Mouse (Mus musculus) c-Kit-positive CD71-positive TER-119-negative erythroid progenitor cells, embryonic 14.5 days (primary cell): ENCODE data around the gene Spred3.
"Not testable (repeated sequence)": the region's sequence is repeated elsewhere in the genome, so short reads cannot be mapped to it uniquely, and the experiment has no call there.

ENCODE experiments used
- DNase-seq: peaks from one replicate; pipeline ENCODE4 v3.0.0-alpha.2; 2013; ENCODE audit warnings: low read depth

The Spred3 gene

DNA sequence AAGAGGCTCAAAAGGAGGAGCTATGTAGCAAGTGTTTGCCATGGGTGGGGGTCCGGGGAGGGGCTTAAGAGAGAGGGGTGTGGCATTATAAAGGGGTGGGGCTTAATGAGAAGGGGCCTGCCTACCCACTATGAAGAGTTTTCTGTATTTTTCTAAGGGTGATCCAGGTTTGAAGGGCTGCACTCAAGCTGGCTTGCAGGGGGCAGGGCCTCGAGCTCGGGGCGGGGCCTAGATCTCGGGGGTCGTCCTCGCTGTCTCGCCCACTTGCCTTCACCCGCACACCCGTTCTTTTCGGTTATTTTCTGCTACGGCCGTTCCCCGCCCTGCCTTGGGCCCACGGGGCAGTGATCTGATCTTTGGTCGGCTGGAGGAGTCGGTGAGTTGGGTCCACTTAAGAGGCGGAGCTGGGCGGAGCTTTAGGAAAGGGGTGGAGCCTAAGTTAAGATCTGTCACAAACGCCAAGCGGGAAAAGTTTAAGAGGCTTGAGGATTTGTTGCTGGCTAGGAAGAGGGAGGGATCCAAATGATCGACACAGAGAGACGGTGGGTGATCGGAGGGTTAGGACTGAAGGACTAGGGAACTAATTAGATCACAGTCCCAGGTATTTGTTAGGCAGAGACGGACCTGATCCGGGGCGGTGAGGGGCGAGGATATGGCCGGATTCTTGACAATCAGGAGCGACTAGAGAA is at the start of gene Spred3, which contains the start of gene Ggn:
Gene Spred3, minus strand, starts transcription at position 346 of the 689 bp plus-strand sequence.
Gene Ggn, plus strand, starts transcription at position 145 of the 689 bp plus-strand sequence.
- peak; percentile 81 for DNase-seq

DNA sequence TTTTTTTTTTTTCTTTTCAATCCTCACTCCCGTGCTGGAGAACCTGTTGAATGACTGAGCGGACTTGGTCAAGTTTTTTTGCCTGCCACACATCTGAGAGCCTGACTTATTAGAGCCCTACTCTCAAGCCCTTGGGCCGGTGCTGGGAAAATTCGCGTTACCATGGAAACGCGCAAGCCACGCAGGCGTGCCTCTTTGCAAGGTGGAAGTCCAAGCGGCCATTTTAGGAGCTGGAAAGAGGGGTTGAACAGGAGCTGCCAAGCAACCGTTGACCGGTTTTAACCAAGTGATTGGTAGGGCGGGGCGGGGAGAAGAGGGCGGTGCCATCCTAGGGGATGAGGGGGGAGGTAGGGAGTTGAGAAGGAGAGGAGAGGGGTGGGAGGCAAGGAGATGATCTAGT is 44.6 kb upstream of the Spred3 start:
- no peak for DNase-seq

DNA sequence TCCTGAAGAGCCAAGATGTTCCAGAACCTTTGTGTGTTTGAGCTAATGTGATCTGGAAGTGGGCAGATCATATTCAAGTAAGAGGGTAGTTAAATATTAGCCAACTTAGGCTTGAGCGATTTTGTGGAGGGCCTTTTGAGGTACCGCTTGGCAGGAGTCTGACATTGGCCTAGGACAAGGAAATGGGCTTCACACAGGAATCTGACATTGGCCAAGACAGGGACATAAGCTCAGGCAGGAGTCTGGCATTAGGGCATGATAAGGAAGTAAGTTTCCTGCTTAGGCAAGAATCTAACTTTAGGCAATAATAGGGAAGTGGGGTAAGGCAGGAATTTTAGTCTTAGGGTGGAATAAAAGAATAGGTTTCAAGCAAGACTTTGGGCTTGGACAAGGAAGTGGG is 44.0 kb upstream of the Spred3 start:
- no peak for DNase-seq

DNA sequence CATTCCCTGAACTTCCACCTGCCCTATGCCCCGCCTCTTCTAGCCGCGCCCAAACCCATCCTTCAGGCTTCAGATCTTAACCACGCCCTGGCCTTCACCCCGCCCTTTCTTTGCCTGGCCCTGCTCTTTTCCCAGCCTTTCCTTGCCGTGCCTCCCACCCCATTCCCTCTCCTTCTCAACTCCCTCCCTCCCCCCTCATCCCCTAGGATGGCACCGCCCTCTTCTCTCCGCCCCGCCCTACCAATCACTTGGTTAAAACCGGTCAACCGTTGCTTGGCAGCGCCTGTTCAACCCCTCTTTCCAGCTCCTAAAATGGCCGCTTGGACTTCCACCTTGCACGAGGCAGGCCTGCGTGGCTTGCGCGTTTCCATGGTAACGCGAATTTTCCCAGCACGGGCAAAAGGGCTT is 43.5 kb upstream of the Spred3 start, which contains the start of gene Catsperg1:
Gene Catsperg1, minus strand, starts transcription at position 361 of the 408 bp plus-strand sequence.
- no peak for DNase-seq

DNA sequence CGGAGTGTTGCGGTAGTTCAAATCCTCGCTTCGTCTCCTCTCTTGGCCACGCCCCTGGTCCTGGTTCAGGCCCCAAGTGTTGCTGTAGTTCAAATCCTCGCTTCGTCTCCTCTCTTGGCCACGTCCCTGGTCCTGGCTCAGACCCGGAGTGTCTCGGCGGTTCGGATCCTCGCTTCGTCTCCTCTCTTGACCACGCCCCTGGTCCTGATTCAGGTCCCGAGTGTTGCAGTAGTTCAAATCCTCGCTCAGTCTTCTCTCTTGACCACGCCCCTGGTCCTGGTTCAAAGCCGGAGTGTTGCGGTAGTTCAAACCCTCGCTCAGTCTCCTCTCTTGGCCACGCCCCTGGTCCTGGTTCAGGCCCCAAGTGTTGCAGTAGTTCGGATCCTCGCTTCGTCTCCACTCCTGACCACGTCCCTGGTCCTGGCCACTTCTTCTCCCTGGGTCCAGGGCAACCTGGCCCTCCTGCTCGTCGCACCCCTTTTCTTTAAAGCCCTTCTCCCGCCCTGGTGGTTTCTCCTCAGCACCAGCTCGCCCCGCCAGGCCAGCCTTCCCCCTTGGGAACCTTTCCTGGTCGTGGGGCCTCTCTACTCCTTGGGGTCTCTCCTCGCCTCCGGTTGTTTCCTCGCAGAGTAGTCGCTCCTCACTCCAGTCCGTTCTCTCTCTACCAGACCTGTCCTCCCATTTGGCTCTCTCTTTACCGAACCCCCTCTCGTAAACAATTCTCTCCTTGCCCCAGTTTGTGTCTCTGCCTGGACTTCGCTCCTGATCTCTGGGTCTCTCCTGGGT is 42.8 kb upstream of the Spred3 start:
- DNase-seq: not testable (repeated sequence)

DNA sequence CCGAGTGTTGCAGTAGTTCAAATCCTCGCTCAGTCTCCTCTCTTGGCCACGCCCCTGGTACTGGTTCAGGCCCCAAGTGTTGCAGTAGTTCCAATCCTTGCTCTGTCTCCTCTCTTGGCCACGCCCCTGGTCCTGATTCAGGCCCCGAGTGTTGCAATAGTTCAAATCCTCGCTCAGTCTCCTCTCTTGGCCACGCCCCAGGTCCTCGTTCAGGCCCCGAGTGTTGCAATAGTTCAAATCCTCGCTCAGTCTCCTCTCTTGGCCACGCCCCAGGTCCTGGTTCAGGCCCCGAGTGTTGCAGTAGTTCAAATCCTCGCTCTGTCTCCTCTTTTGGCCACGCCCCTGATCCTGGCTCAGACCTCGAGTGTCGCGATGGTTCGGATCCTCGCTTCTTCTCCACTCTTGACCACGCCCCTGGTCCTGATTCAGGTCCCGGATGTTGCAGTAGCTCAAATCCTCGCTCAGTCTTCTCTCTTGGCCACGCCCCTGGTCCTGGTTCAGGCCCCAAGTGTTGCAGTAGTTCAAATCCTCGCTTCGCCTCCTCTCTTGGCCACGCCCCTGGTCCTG is 42.1 kb upstream of the Spred3 start:
- peak; percentile 34 for DNase-seq

DNA sequence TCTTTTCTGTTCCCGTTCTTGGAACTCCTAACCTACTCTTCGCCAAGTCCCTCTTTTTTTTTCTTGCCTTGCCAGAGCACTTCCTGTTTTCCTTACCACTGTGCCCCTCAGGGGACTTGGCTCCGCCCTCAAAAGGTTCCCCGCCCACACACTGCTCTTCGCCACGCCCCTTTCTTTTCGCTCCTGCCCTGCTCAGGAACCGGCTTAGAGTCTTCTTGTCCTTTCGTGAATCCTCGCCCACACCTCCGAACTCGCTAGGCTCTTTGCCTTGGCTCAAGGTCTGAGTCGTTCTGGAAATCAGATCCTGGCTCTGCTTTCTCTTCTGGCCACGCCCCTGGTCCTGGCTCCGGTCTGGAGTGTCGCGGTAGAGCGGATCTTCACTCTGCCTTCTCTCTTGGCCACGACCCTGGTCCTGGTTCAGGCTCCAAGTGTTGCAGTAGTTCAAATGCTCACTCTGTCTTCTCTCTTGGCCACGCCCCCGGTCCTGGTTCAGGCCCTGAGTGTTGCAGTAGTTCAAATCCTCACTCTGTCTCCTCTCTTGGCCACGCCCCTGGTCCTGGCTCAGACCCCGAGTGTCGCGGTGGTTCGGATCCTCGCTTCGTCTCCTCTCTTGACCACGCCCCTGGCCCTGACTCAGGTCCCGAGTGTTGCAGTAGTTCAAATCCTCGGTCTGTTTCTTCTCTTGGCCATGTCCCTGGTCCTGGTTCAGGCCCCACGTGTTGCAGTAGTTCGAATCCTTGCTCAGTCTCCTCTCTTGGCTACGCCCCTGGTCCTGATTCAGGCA is 41.4 kb upstream of the Spred3 start:
- peak; percentile 85 for DNase-seq

DNA sequence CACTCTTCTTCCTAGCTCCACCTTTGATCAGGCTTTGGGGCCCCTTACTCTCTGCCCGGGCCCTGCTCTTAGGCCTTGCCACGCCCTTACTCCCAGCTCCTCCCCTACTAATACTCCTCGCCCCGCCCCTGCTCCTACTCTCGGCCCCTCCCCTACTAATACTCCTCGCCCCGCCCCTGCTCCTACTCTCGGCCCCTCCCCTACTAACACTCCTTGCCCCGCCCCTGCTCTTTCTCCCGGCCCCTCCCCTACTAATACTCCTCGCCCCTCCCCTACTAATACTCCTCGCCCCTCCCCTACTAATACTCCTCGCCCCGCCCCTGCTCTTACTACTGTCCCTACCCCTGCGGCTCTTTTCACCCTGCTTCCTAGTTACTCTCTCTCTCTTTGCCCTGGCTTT is 40.8 kb upstream of the Spred3 start:
- peak; percentile 29 for DNase-seq

DNA sequence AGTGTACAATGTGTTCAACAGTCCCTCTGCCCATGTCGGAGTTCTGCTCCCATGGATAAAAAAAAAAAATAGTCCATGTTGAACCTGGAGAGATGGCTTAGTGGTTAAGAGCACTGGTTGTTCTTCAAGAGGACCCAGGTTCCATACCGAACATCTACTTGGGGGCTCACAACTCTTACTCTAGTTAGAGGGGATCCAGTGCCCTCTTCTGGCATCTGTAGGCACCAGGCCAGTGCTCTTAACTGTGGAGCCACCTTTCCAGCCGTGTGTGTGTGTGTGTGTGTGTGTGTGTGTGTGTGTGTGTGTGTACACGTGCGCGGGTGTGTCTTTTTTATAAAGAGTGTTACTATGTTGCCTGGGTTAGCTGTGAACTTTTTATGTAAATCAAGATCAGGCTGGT is 32.4 kb upstream of the Spred3 start:
- DNase-seq: no peak

DNA sequence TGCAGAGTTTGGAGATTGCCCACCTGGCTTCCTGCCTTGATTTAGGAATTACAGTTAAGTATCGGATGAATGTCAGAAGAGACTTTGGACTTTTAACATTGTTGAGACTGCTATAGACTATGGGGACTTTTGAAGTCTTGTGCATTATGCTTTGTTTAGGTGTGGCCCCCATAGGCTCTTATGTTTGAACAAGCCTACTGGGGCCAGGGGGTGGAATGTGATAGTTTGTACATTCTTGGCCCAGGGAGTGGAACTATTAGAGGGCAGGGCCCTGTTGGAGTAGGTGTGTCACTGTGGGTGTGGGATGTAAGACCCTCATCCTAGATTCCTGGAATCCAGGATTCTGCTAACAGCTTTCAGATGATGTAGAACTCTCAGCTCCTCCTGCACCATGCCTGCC is 24.0 kb upstream of the Spred3 start:
- not testable (repeated sequence) for DNase-seq

DNA sequence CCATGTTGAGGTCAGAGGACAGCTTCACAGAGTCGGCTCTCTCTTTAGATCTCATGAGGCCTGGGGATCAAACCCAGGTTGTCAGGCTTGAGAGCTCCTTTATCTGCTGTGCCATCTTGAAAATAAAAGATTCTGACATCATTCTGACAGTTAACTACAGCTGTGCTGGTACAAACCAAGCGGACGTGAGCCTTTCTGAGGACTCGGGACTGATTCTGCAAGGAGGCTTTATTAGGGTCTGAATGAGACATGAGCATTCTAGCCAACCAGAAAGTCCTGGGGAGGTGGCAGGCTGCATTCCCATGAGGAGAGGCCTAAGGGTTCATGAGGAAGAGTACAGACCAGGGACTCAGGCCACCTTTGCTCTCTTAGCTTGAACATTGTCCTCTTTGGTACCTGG is 11.1 kb upstream of the Spred3 start:
- DNase-seq: not testable (repeated sequence)

DNA sequence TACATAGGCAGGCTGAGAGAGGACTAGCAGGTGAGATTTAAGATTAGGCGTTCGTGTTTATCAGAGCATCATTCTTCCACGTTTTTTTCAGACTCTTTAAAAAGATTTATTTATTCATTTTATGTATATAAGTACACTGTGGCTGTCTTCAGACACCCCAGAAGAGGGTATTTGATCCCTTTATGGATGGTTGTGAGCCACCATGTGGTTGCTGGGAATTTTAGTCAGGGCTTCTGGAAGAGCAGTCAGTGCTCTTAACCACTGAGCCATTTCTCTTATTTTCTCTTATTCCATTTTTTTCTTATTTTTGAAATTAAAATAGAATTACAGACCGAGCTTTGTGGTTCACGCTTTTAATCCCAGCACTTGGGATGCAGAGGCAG is 10.6 kb upstream of the Spred3 start:
- no peak for DNase-seq

DNA sequence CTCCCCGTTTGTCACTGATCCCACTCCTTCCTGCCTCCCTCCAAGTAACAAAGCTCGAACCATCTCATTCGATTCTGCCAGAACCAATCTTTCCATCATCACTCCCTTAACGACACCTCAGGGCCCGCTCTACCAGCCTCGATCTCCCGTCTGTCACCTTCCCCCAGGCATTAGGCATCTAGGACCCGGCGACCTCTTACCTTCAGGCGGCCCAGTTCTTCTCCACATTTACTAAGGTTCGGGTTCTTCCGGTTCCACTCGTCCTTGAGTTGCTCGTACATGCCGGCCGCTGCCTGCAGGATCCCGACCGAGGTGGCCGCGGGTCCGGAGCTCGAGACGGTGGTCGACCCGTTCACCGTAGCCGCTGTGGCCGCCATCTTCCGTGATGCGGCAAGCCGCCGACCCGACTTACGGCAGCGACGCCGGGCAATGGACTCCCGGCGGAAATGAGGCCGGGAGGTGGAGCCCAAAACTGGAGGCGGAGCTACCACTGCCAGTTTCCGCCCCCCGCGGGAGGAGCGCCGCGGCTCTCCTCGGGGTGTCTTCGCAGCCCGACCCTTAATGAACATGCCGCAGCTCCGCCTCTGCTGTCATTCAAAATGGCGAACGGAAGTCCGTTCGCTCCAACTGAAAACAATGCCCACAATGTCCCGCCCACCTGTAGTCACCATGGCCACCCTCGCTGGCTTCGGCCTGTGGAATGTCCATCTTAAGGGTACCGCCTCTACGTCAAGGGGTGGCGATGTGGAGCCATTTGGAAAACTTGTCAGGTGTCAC is 10.1 kb upstream of the Spred3 start, which contains the start of gene Psmd8:
Gene Psmd8, minus strand, starts transcription at position 625 of the 777 bp plus-strand sequence.
- peak; percentile 94 for DNase-seq

DNA sequence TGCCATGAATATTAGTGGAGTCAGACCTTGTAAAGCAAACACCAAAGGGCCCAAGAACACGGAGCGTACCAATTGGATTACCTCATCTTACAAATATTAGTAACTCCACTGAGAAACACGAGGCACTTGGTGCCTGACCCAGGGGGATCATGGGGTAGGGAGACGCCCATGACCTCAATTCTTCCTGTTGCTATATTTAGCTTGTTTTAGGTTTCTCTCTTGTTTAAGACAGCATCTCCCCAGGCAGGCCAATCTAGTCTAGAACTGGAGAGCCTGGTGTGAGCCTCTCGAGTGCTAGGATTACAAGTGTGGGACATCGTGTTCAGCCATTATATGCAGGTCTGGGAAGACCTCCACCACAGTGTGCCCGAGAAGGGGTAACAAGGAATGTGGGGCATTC is 9.1 kb upstream of the Spred3 start:
- DNase-seq: no peak

DNA sequence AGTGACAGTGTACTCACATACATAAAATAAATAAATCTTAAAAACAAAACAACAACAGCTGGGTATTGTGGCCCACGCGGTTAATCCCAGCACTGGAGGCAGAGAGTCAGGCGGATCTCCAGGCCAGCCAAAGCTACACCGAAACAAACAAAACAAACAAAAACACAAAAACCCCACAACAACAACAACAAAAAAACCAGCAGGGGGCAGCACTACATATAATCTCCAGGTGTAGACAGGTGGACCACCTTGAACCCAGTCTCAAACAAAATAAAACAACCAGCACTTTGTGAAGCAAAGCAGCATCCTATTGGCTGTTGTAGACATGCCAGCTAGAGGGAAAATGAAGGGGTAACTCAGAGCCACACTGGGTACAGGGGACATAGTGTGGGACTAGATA is 7.9 kb upstream of the Spred3 start:
- no peak for DNase-seq

DNA sequence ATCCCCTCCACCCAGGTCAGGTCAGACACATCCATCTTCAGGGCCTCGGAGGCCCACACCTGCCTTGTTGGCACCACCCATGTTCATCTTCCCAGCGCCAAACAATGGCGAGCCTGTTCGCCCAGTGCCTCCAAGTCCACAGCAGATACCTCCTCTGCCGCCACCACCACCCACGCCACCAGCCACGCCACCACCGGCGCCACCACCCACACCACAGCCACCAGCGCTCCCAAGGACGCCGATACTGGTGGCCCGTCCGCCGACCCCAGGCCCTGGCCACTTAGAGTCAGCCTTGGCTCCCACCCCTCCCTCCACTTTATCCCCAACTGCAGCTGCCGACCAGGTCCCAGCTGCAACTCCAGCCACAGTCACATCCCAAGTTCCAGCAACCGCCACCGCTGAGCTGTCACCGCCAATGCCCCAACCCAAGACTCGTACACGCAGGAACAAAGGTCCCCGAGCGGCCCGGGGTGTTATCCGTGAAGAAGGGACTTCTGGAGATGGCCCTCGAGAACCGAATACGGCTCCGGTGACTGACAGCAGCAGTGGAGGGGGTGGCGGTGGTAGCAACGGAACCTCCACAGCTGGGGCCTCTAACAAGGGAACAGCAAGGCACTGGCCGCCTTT is 2.3 kb upstream of the Spred3 start:
- DNase-seq: no peak

DNA sequence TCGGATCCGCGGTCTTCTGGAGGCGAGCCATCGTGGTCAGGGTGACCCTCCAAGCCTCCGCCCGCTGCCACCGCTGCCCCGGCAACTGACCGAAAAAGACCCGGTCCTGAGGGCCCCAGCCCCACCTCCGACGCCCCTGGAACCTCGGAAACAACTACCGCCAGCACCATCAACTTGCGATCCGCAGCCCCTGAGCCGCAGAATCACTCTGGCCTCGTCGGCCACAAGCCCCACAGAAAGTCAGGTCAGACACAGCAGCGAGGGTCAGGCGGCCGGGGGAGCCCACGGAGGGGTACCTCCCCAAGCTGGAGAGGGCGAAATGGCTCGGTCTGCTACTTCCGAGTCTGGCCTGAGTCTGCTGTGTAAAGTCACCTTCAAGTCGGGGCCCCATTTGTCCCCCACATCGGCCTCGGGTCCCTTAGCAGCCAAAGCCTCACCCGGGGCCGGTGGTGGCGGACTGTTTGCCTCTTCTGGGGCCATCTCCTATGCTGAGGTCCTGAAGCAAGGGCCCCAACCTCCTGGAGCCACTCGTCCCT is 1.4 kb upstream of the Spred3 start:
- no peak for DNase-seq

DNA sequence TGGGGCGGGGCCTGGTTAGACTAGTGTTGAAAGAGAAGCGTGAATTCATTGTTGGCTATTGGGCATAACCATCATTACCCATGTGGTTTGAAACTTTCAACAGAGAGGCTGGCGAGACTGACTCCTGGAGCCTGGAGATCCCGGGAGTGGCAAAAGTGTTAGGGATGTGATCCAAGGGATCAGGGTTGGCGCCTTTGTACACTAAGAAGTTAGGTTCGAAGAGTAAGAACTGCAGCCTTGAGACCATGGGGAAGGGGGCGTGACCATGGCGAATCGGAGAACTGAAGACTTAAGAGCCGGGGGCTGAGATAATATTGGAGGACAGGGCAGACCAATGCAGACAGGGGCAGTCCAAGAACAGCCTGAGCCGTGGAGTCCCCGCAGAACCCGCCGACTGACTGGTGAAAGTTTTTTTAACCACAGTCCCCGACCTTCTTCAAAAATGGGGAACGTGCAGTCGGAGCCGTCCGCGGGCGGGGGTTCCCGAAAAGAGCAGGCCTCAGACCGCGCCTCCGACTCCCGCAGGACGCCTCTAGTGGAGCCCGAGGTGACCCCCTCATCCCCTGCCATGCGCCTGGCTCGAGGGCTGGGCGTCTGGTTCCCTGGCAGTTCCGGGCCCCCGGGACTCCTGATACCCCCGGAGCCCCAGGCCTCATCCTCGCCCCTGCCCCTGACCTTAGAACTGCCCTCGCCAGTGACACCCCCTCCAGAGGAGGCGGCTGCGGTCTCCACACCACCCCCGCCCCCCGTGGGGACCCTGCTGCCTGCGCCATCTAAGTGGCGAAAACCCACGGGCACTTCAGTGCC is 747 bp upstream of the Spred3 start:
- DNase-seq: no peak

DNA sequence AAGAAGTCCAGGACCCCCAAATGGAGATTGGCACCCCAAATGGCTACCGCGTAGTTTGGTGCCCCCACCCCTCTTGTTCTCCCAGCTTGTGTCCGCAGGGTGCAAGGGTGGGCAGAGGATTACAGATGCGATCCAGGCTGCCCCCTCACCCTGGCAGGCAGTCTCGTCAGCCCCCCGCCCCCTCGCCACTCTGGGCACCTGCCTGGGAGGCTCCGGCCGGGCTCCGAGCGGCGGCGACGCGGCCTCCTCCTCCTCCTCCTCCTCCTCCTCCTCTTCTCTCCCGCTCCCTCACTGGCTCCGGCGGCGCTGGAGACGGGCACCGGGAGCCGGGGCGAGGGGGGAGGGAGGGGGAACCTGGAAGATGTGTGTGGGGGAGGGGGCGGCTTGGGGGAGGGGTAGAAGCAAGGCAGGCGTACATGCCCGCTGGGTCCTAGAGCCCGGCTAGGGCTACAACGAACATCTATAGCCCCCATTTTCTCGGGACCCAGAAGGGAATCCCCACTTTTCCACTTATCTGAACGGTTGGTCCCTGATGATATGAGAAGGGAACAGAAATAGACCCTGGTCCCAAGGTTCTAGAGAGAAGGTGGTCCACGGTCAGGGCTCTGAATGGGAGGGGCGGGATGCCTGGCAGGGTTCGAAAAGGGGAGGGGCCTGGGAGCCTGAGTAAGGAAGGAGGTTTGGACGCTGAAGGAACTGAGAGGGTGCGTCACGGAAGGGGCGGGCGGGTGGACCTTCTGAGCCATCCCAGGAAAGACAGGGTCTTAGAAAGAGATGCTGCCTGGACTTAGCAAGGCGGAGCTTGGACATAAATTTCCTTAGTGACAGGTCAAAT is 763 bp downstream of the Spred3 start:
- no peak for DNase-seq
